Mouse (Mus musculus) right cerebral cortex, adult 18-20 months (tissue): ENCODE data around the gene Cenpq.

Experiments used
- DNase-seq: peaks from one replicate; pipeline ENCODE4 v3.0.0; 2022; ENCODE audit warnings: mixed read lengths

Gene Cenpq

GRCm38 (mm10) chr17:40934420-40935231 is at the start of gene Cenpq, which contains the start of gene Mut:
Gene Cenpq, minus strand, starts transcription at chr17:40935047.
Gene Mut, plus strand, starts transcription at chr17:40934685.
- peak; percentile 100 for DNase-seq

- no peak for DNase-seq
These were observed 43.1 kb upstream of the Cenpq start for GRCm38 (mm10) chr17:40977914-40978313.

- DNase-seq = no peak
These were observed 13.7 kb upstream of the Cenpq start for GRCm38 (mm10) chr17:40948518-40948917.

- DNase-seq = no peak
These were observed 862 bp downstream of the Cenpq start for GRCm38 (mm10) chr17:40933985-40934384.

- no peak for DNase-seq
These were observed 19.3 kb downstream of the Cenpq start for GRCm38 (mm10) chr17:40915499-40915898.

- DNase-seq = no peak
These were observed 20.6 kb downstream of the Cenpq start, which contains the start of gene Glyatl3 for GRCm38 (mm10) chr17:40914250-40914649. Gene Glyatl3, minus strand, starts transcription at chr17:40914350.

GRCm38 (mm10) chr17:40904721-40905154 is 30.1 kb downstream of the Cenpq start:
- DNase-seq = no peak

GRCm38 (mm10) chr17:40904056-40904597 is 30.7 kb downstream of the Cenpq start:
- no peak for DNase-seq

GRCm38 (mm10) chr17:40903345-40903744 is 31.5 kb downstream of the Cenpq start:
- DNase-seq = no peak

- no peak for DNase-seq
These were observed 35.0 kb downstream of the Cenpq start for GRCm38 (mm10) chr17:40899783-40900363.

GRCm38 (mm10) chr17:40896863-40897262 is 38.0 kb downstream of the Cenpq start:
- no peak for DNase-seq

GRCm38 (mm10) chr17:40887849-40888536 is 46.9 kb downstream of the Cenpq start:
- DNase-seq = no peak

- DNase-seq = no peak
These were observed 49.7 kb downstream of the Cenpq start for GRCm38 (mm10) chr17:40885155-40885554.

GRCm38 (mm10) chr17:40882172-40882571 is 52.7 kb downstream of the Cenpq start:
- no peak for DNase-seq

GRCm38 (mm10) chr17:40879924-40880691 is 54.7 kb downstream of the Cenpq start, which contains the start of gene 9130008F23Rik:
Gene 9130008F23Rik, minus strand, starts transcription at chr17:40880559.
- DNase-seq = no peak

- no peak for DNase-seq
These were observed 55.3 kb downstream of the Cenpq start for GRCm38 (mm10) chr17:40879528-40879923.

GRCm38 (mm10) chr17:40877741-40878140 is 57.1 kb downstream of the Cenpq start:
- DNase-seq = no peak

GRCm38 (mm10) chr17:40875568-40875967 is 59.3 kb downstream of the Cenpq start:
- no peak for DNase-seq

GRCm38 (mm10) chr17:40874701-40875100 is 60.1 kb downstream of the Cenpq start:
- no peak for DNase-seq

GRCm38 (mm10) chr17:40873582-40874011 is 61.2 kb downstream of the Cenpq start:
- no peak for DNase-seq
